Mouse (Mus musculus): ENCODE data around the gene Nckap5.

DNA sequence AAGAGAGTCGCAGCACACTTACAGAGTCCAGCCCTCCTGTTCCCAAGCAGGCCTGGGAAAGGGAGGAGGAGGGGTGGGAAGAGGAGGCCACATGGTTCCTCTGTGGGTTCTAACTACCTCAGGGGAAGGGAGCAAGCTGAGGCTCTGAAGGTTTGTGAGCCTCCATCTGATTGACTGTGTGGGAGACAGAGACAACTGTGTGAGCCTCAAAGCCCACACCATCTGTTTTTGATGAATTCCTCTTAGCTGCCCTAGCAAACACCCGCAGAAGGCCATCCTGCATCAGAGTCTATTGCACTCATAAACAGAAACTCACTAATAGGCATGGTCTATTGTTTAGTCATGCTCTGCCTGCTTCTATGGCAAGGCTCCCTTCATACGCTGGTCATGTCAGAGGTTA, 834.1 kb downstream of the Nckap5 start:
- TF ChIP-seq CTCF (IDR thresholded peaks at IDR 0.05; ENCODE audit: low read depth, low read length): no peak
- TF ChIP-seq POLR2A (IDR thresholded peaks at IDR 0.05; ENCODE audit: insufficient read depth, low read length): no peak
- TF ChIP-seq EP300 (IDR thresholded peaks at IDR 0.05; ENCODE audit: insufficient read depth, low read depth, low read length): no peak

Measured in ES-Bruce4 (cell line).